Mouse (Mus musculus) hindbrain, postnatal 0 days (tissue): Measurements from ENCODE around the gene Gm49425. TPM values are rescaled to one million over a fixed set of nuclear protein-coding genes. Genes with fewer than 3 reads are reported as not detected.

Source experiments
- ATAC-seq: fragments of 200-750 bp; cut with Nextera tagmentation; 2 replicates; pipeline ENCODE4 v1.8.0; 2017; ENCODE audit warnings: mild to moderate bottlenecking, moderate TSS enrichment, moderate library complexity
- DNase-seq: peaks from one replicate; pipeline ENCODE4 v3.0.0-alpha.2; 2015; ENCODE audit warnings: low spot score
- H3K27ac ChIP-seq: fragments of 300-500 bp; sonication (generic); 2 replicates; pipeline ENCODE4 v1.5.1; 2014; ENCODE audit warnings: mild to moderate bottlenecking
- H3K27me3 ChIP-seq: fragments of 300-500 bp; sonication (generic); 2 replicates; pipeline ENCODE4 v1.6.1; 2014; ENCODE audit warnings: low read length, mixed read lengths; ENCODE audit not compliant: insufficient read depth
- H3K36me3 ChIP-seq: fragments of 300-500 bp; sonication (generic); 2 replicates; pipeline ENCODE4 v1.6.1; 2014; ENCODE audit warnings: low read length, mixed read lengths; ENCODE audit not compliant: insufficient read depth
- H3K4me1 ChIP-seq: fragments of 300-500 bp; sonication (generic); 2 replicates; pipeline ENCODE4 v1.6.1; 2014; ENCODE audit warnings: antibody characterized with exemption, low read length, mixed read lengths; ENCODE audit not compliant: insufficient read depth
- H3K4me2 ChIP-seq: fragments of 300-500 bp; sonication (generic); 2 replicates; pipeline ENCODE4 v1.6.1; 2014; ENCODE audit warnings: low read depth, mild to moderate bottlenecking, low read length, moderate library complexity, mixed read lengths
- H3K4me3 ChIP-seq: fragments of 300-500 bp; sonication (generic); 2 replicates; pipeline ENCODE4 v1.5.1; 2014; ENCODE audit warnings: low read length
- H3K9ac ChIP-seq: fragments of 300-500 bp; sonication (generic); replicated peaks from 2 replicates; pipeline ENCODE4 v1.6.1; 2014; ENCODE audit warnings: mild to moderate bottlenecking, low read length, moderate library complexity, mixed read lengths
- H3K9me3 ChIP-seq: fragments of 300-500 bp; sonication (generic); 2 replicates; pipeline ENCODE4 v1.6.1; 2016; ENCODE audit warnings: low read length, mixed read lengths
- CTCF ChIP-seq: IDR thresholded peaks from 2 replicates; pipeline ENCODE4 v1.5.1; 2016; ENCODE audit warnings: antibody characterized with exemption, control low read depth, low read depth
- WGBS: fragments of 180-500 bp; shearing (Covaris S2); extraction: QIAGEN DNeasy Blood & Tissue Kit; methylation state at CpG from one replicate; pipeline ENCODE4 v1.1.7; 2014; 5-methylcytosine and 5-hydroxymethylcytosine counted together
- polyA plus RNA-seq: library from polyadenylated mRNA; unstranded; fragments of >200 nt; fragmentation: Nextera tagmentation; extraction: Ambion mirVana; gene quantifications from 2 replicates; pipeline ENCODE4 v1.2.1, GENCODE M21; 2015
- total RNA-seq: library from RNA; depleted of rRNA; stranded (reverse); fragments of >200 nt; gene quantifications from 2 replicates; pipeline ENCODE4 v1.2.3, GENCODE M21; 2014

Gm49425 gene
- total and polyA plus RNA-seq, 2 experiments from 2014 or later = not detected

GRCm38 (mm10) chr15:101519792-101520191 lies 2.7 kb upstream of the Gm49425 start:
- WGBS = 10% methylated on average over 2 of the region's 2 CpGs
- Histone ChIP-seq H3K27ac (no peak overlapping the region), H3K4me2 (no peak overlapping the region), H3K9ac (no peak overlapping the region), H3K4me3 (no peak overlapping the region), H3K9me3 (no peaks in the 10 kb centered on the region), H3K27me3 (no peaks in the 10 kb centered on the region; the same call in 1 of the 2 replicates), H3K36me3 (no peaks in the 10 kb centered on the region), H3K4me1 (no peaks in the 10 kb centered on the region)
- ATAC-seq (no peak), DNase-seq (peak; percentile 91)
- peak; percentile 92 for TF ChIP-seq CTCF

GRCm38 (mm10) chr15:101508247-101508646 lies 8.8 kb downstream of the Gm49425 start:
- Histone ChIP-seq H3K9ac (no peak overlapping the region), H3K9me3 (no peaks in the 10 kb centered on the region), H3K4me2 (no peak overlapping the region), H3K36me3 (no peaks in the 10 kb centered on the region), H3K27ac (no peak overlapping the region), H3K27me3 (no peaks in the 10 kb centered on the region), H3K4me1 (peaks cover 4% of the 10 kb centered on the region; the same call in 1 of the 2 replicates), H3K4me3 (no peak overlapping the region)
- 85% methylated on average over 9 of the region's 9 CpGs for WGBS
- DNase-seq (no peak), ATAC-seq (no peak)
- no peak for TF ChIP-seq CTCF

GRCm38 (mm10) chr15:101506896-101507758 lies 9.9 kb downstream of the Gm49425 start:
- Histone ChIP-seq H3K4me2 (no peak overlapping the region), H3K4me1 (peaks cover 4% of the 10 kb centered on the region; the same call in 1 of the 2 replicates), H3K4me3 (no peak overlapping the region), H3K27ac (no peak overlapping the region), H3K9ac (no peak overlapping the region), H3K27me3 (no peaks in the 10 kb centered on the region), H3K9me3 (no peaks in the 10 kb centered on the region), H3K36me3 (no peaks in the 10 kb centered on the region)
- 52% methylated on average over 14 of the region's 14 CpGs for WGBS
- ATAC-seq (no peak), DNase-seq (no peak)
- TF ChIP-seq CTCF = no peak

- Histone ChIP-seq H3K27me3 (no peaks in the 10 kb centered on the region), H3K9ac (no peak overlapping the region), H3K4me2 (no peak overlapping the region), H3K27ac (no peak overlapping the region), H3K4me1 (no peaks in the 10 kb centered on the region), H3K4me3 (no peak overlapping the region), H3K36me3 (no peaks in the 10 kb centered on the region), H3K9me3 (no peaks in the 10 kb centered on the region)
- DNase-seq (peak; percentile 40), ATAC-seq (no peak; the same call in 1 of the 2 replicates)
- peak; percentile 53 for TF ChIP-seq CTCF
- 77% methylated on average over 2 of the region's 2 CpGs for whole genome bisulfite sequencing
Measured at GRCm38 (mm10) chr15:101497181-101497580, 19.9 kb downstream of the Gm49425 start.

GRCm38 (mm10) chr15:101495266-101495665 lies 21.8 kb downstream of the Gm49425 start:
- Histone ChIP-seq H3K4me3 (no peak overlapping the region), H3K36me3 (no peaks in the 10 kb centered on the region), H3K4me2 (no peak overlapping the region), H3K27ac (no peak overlapping the region), H3K9ac (no peak overlapping the region), H3K27me3 (no peaks in the 10 kb centered on the region), H3K9me3 (no peaks in the 10 kb centered on the region), H3K4me1 (no peaks in the 10 kb centered on the region)
- DNase-seq = no peak
- no peak for ATAC-seq
- no peak for TF ChIP-seq CTCF
- WGBS = 81% methylated on average over 8 of the region's 8 CpGs

GRCm38 (mm10) chr15:101494203-101494602 lies 22.9 kb downstream of the Gm49425 start:
- H3K9ac ChIP-seq = no peak overlapping the region
- no peak for ATAC-seq
- DNase-seq = no peak
- no peak overlapping the region for H3K4me2 ChIP-seq
- WGBS = 67% methylated on average over 1 of the region's 1 CpGs
- no peak overlapping the region for H3K27ac ChIP-seq
- H3K4me3 ChIP-seq = no peak overlapping the region
- no peak for TF ChIP-seq CTCF
- H3K36me3 ChIP-seq = no peaks in the 10 kb centered on the region
- no peaks in the 10 kb centered on the region for H3K9me3 ChIP-seq
- H3K27me3 ChIP-seq = no peaks in the 10 kb centered on the region
- no peaks in the 10 kb centered on the region for H3K4me1 ChIP-seq

GRCm38 (mm10) chr15:101493713-101494112 lies 23.3 kb downstream of the Gm49425 start:
- 94% methylated on average over 6 of the region's 6 CpGs for WGBS
- H3K27ac ChIP-seq = no peak overlapping the region
- H3K4me2 ChIP-seq = no peak overlapping the region
- ATAC-seq = no peak
- TF ChIP-seq CTCF = no peak
- no peaks in the 10 kb centered on the region for H3K27me3 ChIP-seq
- no peak overlapping the region for H3K4me3 ChIP-seq
- no peaks in the 10 kb centered on the region for H3K4me1 ChIP-seq
- H3K9ac ChIP-seq = no peak overlapping the region
- H3K9me3 ChIP-seq = no peaks in the 10 kb centered on the region
- no peak for DNase-seq
- H3K36me3 ChIP-seq = no peaks in the 10 kb centered on the region
